Mouse (Mus musculus) G1E (cell line): ENCODE results near the gene Cadps.

Experiments used
- CTCF ChIP-seq: IDR thresholded peaks from 2 replicates; pipeline ENCODE4 v1.5.1; 2012; ENCODE audit warnings: low read depth, low read length, inconsistent platforms, mixed read lengths
- GATA1 ChIP-seq: IDR thresholded peaks from 2 replicates; pipeline ENCODE4 v1.6.1; 2012; ENCODE audit warnings: borderline replicate concordance, low read length, inconsistent platforms, mixed read lengths

GRCm38 (mm10) chr14:12348089-12348488 is 474.8 kb downstream of the Cadps start, which contains the start of gene Fezf2:
- TF ChIP-seq CTCF (no peak), GATA1 (no peak)
